Mouse (Mus musculus) kidney, postnatal 0 days (tissue): ENCODE data around the gene Dop1a. TPM values are rescaled to one million over a fixed set of nuclear protein-coding genes. Genes with fewer than 3 reads are reported as not detected.

Experiments
- ATAC-seq: fragments of 200-750 bp; cut with Nextera tagmentation; replicated peaks from 2 replicates; pipeline ENCODE4 v1.8.0; 2017; ENCODE audit warnings: low read depth, moderate number of reproducible peaks, moderate TSS enrichment, moderate library complexity; ENCODE audit not compliant: low FRiP score
- DNase-seq: peaks from one replicate; pipeline ENCODE4 v3.0.0-alpha.2; 2016; ENCODE audit warnings: low spot score
- H3K27ac ChIP-seq: fragments of 300-500 bp; sonication (generic); 2 replicates; pipeline ENCODE4 v1.5.1; 2014; ENCODE audit warnings: mild to moderate bottlenecking
- H3K27me3 ChIP-seq: fragments of 300-500 bp; sonication (generic); 2 replicates; pipeline ENCODE4 v1.6.1; 2014; ENCODE audit warnings: low read length, mixed read lengths; ENCODE audit not compliant: insufficient read depth
- H3K36me3 ChIP-seq: fragments of 300-500 bp; sonication (generic); 2 replicates; pipeline ENCODE4 v1.6.1; 2014; ENCODE audit warnings: low read length, mixed read lengths; ENCODE audit not compliant: insufficient read depth
- H3K4me1 ChIP-seq: fragments of 300-500 bp; sonication (generic); replicated peaks from 2 replicates; pipeline ENCODE4 v1.6.1; 2014; ENCODE audit warnings: antibody characterized with exemption, low read length, mixed read lengths; ENCODE audit not compliant: insufficient read depth
- H3K4me2 ChIP-seq: fragments of 300-500 bp; sonication (generic); 2 replicates; pipeline ENCODE4 v1.6.1; 2014; ENCODE audit warnings: mild to moderate bottlenecking, low read length, moderate library complexity, mixed read lengths
- H3K4me3 ChIP-seq: fragments of 300-500 bp; sonication (generic); replicated peaks from 2 replicates; pipeline ENCODE4 v1.5.1; 2014; ENCODE audit warnings: low read depth, low read length
- H3K9ac ChIP-seq: fragments of 300-500 bp; sonication (generic); 2 replicates; pipeline ENCODE4 v1.6.1; 2014; ENCODE audit warnings: low read depth, low read length
- H3K9me3 ChIP-seq: fragments of 300-500 bp; sonication (generic); replicated peaks from 2 replicates; pipeline ENCODE4 v1.6.1; 2016; ENCODE audit warnings: low read length, inconsistent platforms, mixed read lengths
- CTCF ChIP-seq: IDR thresholded peaks from 2 replicates; pipeline ENCODE4 v1.5.1; 2016; ENCODE audit warnings: antibody characterized with exemption, low read depth, mild to moderate bottlenecking, moderate library complexity
- WGBS: fragments of 180-500 bp; shearing (Covaris S2); extraction: QIAGEN DNeasy Blood & Tissue Kit; methylation state at CpG from one replicate; pipeline ENCODE4 v1.1.7; 2014; 5-methylcytosine and 5-hydroxymethylcytosine counted together
- polyA plus RNA-seq: library from polyadenylated mRNA; unstranded; fragments of >200 nt; fragmentation: Nextera tagmentation; extraction: Ambion mirVana; gene quantifications from 2 replicates; pipeline ENCODE4 v1.2.1, GENCODE M21; 2015

The Dop1a gene
- polyA plus RNA-seq = 7.5 and 9.7 TPM in 2 replicates

DNA sequence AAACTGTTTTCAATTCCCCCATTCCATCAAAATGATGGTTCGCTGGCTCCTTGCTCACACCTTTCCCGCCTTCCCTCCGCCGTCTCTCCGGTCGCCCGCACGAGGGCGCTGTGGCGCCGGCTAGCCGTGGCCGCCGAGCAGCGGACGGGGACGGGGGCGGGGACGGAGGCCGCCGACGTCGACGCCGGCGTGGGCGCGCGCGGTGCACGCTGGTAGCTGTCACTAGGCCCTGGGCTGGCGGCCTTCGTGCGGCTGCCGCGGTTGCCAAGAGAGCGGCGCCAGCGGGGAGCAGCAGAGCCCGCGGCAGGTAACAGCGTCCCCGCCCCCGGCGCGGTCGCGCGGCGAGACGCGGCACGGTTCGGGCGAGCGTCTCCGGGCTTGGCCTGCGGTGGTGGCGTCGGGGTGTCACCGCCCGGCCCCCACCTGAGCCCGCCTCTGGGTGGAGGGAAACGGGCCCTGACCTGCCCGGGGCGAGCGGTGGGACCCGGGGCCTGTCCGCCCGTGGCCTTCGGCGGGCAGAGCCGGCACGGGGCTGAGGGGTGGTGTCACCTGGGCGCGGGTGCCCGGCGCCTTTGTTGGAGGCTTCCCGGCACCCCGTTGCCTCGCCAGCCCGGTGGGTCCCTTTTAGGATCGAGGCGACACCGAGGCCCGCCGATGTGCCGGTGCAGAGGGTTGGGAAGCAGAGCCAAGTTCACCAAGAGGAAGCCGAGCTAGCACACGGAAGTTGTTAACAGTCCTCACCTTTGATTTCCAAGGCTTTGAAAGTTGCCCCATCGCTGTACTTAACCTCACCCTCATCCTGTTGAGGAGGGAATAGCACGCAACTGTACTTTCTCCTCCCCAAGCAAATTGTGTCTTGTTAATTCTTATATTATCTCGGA lies at the start of gene Dop1a:
TSS of gene Dop1a (plus strand) at position 165 of the 881 bp plus-strand sequence.
- no peaks in the 10 kb centered on the region for H3K27me3 ChIP-seq
- peak within 1 kb of the TSS; percentile 90 for H3K4me3 ChIP-seq
- H3K9me3 ChIP-seq = no peaks in the 10 kb centered on the region
- H3K36me3 ChIP-seq = no peaks in the 10 kb centered on the region
- TF ChIP-seq CTCF = peak; percentile 78
- H3K9ac ChIP-seq = peak within 1 kb of the TSS; percentile 78
- H3K4me1 ChIP-seq = no peaks in the 10 kb centered on the region
- H3K4me2 ChIP-seq = peak within 1 kb of the TSS; percentile 92
- ATAC-seq (peak; percentile 93), DNase-seq (peak; percentile 92)
- under 1% methylated on average over 82 of the region's 93 CpGs for WGBS
- peak within 1 kb of the TSS; percentile 62 for H3K27ac ChIP-seq

DNA sequence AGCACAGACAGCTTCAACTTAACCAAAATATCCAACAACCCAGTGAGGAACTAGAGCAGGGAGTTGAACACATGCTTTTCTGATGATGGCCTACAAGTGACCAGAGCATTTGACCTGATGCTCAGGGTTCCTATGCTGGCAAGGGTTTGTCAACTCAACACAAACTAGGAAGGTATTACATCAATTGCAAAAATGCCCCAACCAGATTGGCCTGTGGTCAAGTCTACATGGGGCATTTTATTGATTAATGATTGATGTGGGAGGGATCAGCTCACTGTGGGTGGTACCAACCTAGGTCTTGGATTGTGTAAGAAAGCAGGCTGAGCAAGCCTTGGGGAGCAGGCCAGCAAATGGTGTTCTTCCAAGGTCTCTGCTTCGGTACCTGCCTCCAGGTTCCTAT lies 49.0 kb upstream of the Dop1a start:
- H3K27ac ChIP-seq = no peak overlapping the region
- no peaks in the 10 kb centered on the region for H3K27me3 ChIP-seq
- DNase-seq (no peak), ATAC-seq (no peak)
- no peaks in the 10 kb centered on the region for H3K9me3 ChIP-seq
- no peak overlapping the region for H3K4me3 ChIP-seq
- H3K36me3 ChIP-seq = no peaks in the 10 kb centered on the region
- no peak overlapping the region for H3K9ac ChIP-seq
- H3K4me1 ChIP-seq = no peaks in the 10 kb centered on the region
- 100% methylated on average over 1 of the region's 1 CpGs for WGBS
- TF ChIP-seq CTCF = no peak
- H3K4me2 ChIP-seq = no peak overlapping the region

DNA sequence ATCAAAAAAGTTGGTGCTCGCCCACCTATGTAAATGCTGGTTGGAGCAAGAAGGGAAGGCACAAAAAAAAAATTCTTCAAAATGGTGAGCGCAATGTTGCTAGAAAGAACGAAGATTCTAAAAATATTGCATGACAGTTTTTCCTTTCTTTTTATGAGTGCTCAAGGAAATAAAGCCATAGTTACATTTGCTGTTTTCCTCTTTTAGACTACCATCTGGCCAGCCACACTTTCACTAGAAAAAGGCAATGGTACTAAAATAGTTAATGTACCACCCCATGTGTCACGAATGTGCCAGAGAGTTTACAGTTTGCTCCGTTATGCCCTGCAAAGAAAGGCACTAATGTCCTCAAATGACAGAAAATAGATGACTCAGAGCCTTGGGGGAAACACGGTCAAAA lies 47.6 kb upstream of the Dop1a start:
- ATAC-seq (no peak), DNase-seq (no peak)
- Histone ChIP-seq H3K27ac (no peak overlapping the region), H3K4me1 (no peaks in the 10 kb centered on the region), H3K9ac (no peak overlapping the region), H3K27me3 (no peaks in the 10 kb centered on the region), H3K4me3 (no peak overlapping the region), H3K9me3 (no peaks in the 10 kb centered on the region), H3K36me3 (no peaks in the 10 kb centered on the region), H3K4me2 (no peak overlapping the region)
- 81% methylated on average over 6 of the region's 6 CpGs for WGBS
- no peak for TF ChIP-seq CTCF

DNA sequence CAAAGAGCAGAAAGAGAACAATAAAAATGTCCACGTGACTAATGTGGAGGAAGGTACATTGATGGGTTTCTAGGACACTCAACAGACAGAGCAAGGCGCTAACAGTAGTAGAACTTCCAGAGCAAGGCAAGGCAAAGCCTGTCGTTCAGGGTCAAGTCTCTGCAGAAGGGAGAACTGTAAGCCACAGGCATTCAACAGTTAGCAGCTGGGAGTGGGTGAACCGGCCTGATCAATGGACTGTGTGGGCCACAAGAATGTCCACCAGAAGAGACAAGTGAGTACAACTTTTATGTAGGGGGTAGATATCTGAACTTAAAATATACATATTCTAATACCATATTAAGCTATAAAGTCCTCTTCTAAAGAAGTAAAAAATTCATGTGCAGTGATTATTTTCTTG lies 43.6 kb upstream of the Dop1a start:
- no peaks in the 10 kb centered on the region for H3K4me1 ChIP-seq
- ATAC-seq (no peak), DNase-seq (no peak)
- H3K27ac ChIP-seq = no peak overlapping the region
- no peak overlapping the region for H3K4me3 ChIP-seq
- H3K36me3 ChIP-seq = no peaks in the 10 kb centered on the region
- H3K27me3 ChIP-seq = no peaks in the 10 kb centered on the region
- H3K4me2 ChIP-seq = no peak overlapping the region
- H3K9ac ChIP-seq = no peak overlapping the region
- H3K9me3 ChIP-seq = no peaks in the 10 kb centered on the region
- 63% methylated on average over 4 of the region's 4 CpGs for whole genome bisulfite sequencing
- TF ChIP-seq CTCF = no peak

DNA sequence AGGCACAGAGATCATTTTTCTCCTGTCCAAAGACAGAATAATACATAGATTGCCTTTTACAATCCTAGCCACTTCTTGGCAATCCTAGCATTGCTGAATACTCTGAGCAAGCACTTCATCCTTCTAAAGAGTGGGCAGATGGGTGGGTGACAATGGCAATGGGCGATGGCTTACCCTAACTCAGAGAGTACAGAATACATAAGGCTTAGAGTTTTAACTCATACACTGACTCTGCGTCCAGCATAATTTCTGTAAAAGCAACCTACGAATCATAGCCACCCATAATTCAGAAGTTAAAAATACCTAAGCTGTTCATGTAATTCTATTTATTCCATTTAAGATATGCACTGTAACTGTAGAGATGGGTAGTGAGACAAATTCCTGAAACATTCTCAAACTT lies 31.4 kb upstream of the Dop1a start:
- Histone ChIP-seq H3K27ac (no peak overlapping the region), H3K9me3 (no peaks in the 10 kb centered on the region), H3K4me3 (no peak overlapping the region), H3K9ac (no peak overlapping the region), H3K4me1 (no peaks in the 10 kb centered on the region), H3K4me2 (no peak overlapping the region), H3K27me3 (no peaks in the 10 kb centered on the region), H3K36me3 (no peaks in the 10 kb centered on the region)
- TF ChIP-seq CTCF = no peak
- ATAC-seq (no peak), DNase-seq (no peak)
- 93% methylated on average over 3 of the region's 3 CpGs for WGBS

DNA sequence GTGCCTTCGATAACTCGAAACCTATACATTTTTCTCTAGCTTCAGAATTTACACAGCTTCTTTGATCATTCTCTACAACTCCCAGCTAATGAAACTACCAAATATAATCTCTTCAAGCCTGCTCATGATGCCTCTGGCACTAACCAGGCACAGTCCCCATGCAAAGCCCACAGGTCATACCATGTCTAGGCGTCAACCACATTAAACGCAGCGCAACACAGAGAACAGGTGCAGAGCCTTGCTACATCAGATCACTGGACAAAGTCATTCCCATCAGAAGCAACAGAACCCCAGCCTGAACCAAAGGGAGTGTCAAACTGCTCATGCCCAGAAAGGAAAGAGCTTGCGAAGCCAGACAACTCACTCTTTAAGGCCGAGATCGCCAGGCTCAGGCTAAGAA lies 30.3 kb upstream of the Dop1a start:
- no peak overlapping the region for H3K4me2 ChIP-seq
- WGBS = 97% methylated on average over 8 of the region's 8 CpGs
- no peaks in the 10 kb centered on the region for H3K27me3 ChIP-seq
- no peak overlapping the region for H3K4me3 ChIP-seq
- H3K36me3 ChIP-seq = no peaks in the 10 kb centered on the region
- DNase-seq (no peak), ATAC-seq (no peak)
- no peaks in the 10 kb centered on the region for H3K9me3 ChIP-seq
- no peak overlapping the region for H3K9ac ChIP-seq
- no peaks in the 10 kb centered on the region for H3K4me1 ChIP-seq
- no peak overlapping the region for H3K27ac ChIP-seq
- TF ChIP-seq CTCF = no peak
